In the genomic region with DNA sequence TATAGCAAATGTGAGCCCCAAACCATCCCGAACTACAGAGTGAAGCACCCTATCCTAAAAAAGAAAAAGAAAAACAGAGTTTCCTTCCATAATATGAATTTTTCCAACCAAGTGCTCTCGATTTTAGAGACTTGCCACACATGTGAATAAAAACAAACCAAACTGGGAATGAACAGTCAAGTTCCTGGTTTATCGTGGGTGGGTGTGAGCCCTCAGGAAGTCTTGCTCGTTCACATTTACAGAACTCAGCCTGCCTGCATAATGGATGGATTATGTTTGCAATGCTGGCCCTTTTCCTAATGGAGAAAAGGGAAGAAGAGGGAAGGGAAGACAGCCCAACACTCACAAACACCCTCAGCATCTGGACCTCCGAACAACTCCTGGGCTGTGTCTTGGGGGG, we compare ENCODE assay signal across 23 mouse cellular contexts. TPM values are rescaled to one million over a fixed set of nuclear protein-coding genes. Genes with fewer than 3 reads are reported as not detected.
DNase-seq lines count a peak whose midpoint lies in the region; ATAC-seq and TF ChIP-seq lines count a peak whose summit lies in the region.
"Had no signal": no experiment of that assay in that cellular context is flagged by ENCODE, and none has a peak within 500 bp of the region (broad histone marks: within the 10 kb centered on the region; RNA-seq: fewer than 3 reads in every experiment).

No protein-coding gene starts in this region.

- 0 out of 2 replicates have a peak overlapping the region, but pooled peaks have one; percentile 20 for H3K27ac ChIP-seq in kidney, embryonic 15.5 days
- no peak overlapping the region for H3K27ac ChIP-seq in kidney, embryonic 16.5 days (ENCODE audit: low read length)
- 0 out of 2 replicates have a peak overlapping the region, but pooled peaks have one; percentile 33 for H3K27ac ChIP-seq in neural tube, embryonic 13.5 days (replicated peaks)
- peak overlapping the region; percentile 7; the same call in 1 of the 2 replicates for H3K27ac ChIP-seq in limb, embryonic 14.5 days (replicated peaks; ENCODE audit: low read depth, low read length)
- H3K27ac ChIP-seq: forebrain, embryonic 15.5 days; hindbrain, embryonic 15.5 days; liver, embryonic 13.5 days; midbrain, embryonic 12.5 days had no signal

- H3K9me3 ChIP-seq in kidney, embryonic 15.5 days (replicated peaks) = no peaks in the 10 kb centered on the region
- no peaks in the 10 kb centered on the region for H3K9me3 ChIP-seq in kidney, embryonic 16.5 days (ENCODE audit: low read length)
- H3K9me3 ChIP-seq in neural tube, embryonic 13.5 days = no peaks in the 10 kb centered on the region
- no peaks in the 10 kb centered on the region for H3K9me3 ChIP-seq in limb, embryonic 14.5 days (ENCODE audit: control insufficient read depth, low read length)
- H3K9me3 ChIP-seq: forebrain, embryonic 15.5 days; hindbrain, embryonic 15.5 days; liver, embryonic 13.5 days; midbrain, embryonic 12.5 days had no signal

- no peak for DNase-seq in neural tube, embryonic 10.5 days (ENCODE audit: extremely low spot score, low spot score)
- DNase-seq in limb, embryonic 14.5 days (ENCODE audit: low spot score) = no peak
- no peak for DNase-seq in adrenal gland, adult 18-20 months (ENCODE audit: low spot score in 2 of 2)
- DNase-seq in testis, postnatal 14 days (ENCODE audit: low spot score) = no peak
- DNase-seq: adrenal gland, postnatal 14 days; cerebellum, adult 9-10 months; gastrocnemius, postnatal 14 days; kidney, adult 9 months; kidney, postnatal 36 days; left cerebral cortex, postnatal 4 days; liver, embryonic 13.5 days; right cerebral cortex, postnatal 14 days; thymus, adult 18-20 months; thymus, postnatal 4 days had no signal

- no peak overlapping the region for H3K4me2 ChIP-seq in kidney, embryonic 15.5 days
- no peak overlapping the region for H3K4me2 ChIP-seq in kidney, embryonic 16.5 days (replicated peaks; ENCODE audit: low read depth, low read length)
- H3K4me2 ChIP-seq in neural tube, embryonic 13.5 days = no peak overlapping the region
- H3K4me2 ChIP-seq in limb, embryonic 14.5 days (replicated peaks; ENCODE audit: low read depth, low read length, severe bottlenecking) = no peak overlapping the region
- H3K4me2 ChIP-seq: forebrain, embryonic 15.5 days; hindbrain, embryonic 15.5 days; liver, embryonic 13.5 days; lung, embryonic 14.5 days; midbrain, embryonic 12.5 days had no signal

- H3K36me3 ChIP-seq in kidney, embryonic 15.5 days = no peaks in the 10 kb centered on the region
- no peaks in the 10 kb centered on the region for H3K36me3 ChIP-seq in kidney, embryonic 16.5 days (ENCODE audit: insufficient read depth, low read length)
- no peaks in the 10 kb centered on the region for H3K36me3 ChIP-seq in neural tube, embryonic 13.5 days
- H3K36me3 ChIP-seq in limb, embryonic 14.5 days (ENCODE audit: control insufficient read depth, insufficient read depth, low read length) = no peaks in the 10 kb centered on the region
- H3K36me3 ChIP-seq: forebrain, embryonic 15.5 days; hindbrain, embryonic 15.5 days; liver, embryonic 13.5 days; midbrain, embryonic 12.5 days had no signal

- TF ChIP-seq POLR2A in limb, embryonic 14.5 days (IDR thresholded peaks at IDR 0.05; ENCODE audit: borderline replicate concordance, extremely low read depth, insufficient read depth, insufficient read length) = no peak

- no peak for ATAC-seq in kidney, embryonic 15.5 days (replicated peaks; ENCODE audit: low FRiP score)
- ATAC-seq in kidney, embryonic 16.5 days (ENCODE audit: low FRiP score, low TSS enrichment) = no peak
- ATAC-seq in neural tube, embryonic 13.5 days (ENCODE audit: low read depth) = no peak
- no peak for ATAC-seq in limb, embryonic 14.5 days (ENCODE audit: low FRiP score, low read depth)
- ATAC-seq: activated CD4-positive, CD25-positive, alpha-beta regulatory T cell, adult 4 months; forebrain, embryonic 15.5 days had no signal

- H3K4me1 ChIP-seq in kidney, embryonic 15.5 days = peaks cover 28% of the 10 kb centered on the region
- peaks cover 26% of the 10 kb centered on the region for H3K4me1 ChIP-seq in kidney, embryonic 16.5 days (ENCODE audit: insufficient read depth, low read length)
- no peaks in the 10 kb centered on the region; the same call in 1 of the 2 replicates for H3K4me1 ChIP-seq in neural tube, embryonic 13.5 days (replicated peaks)
- H3K4me1 ChIP-seq in limb, embryonic 14.5 days (ENCODE audit: control insufficient read depth, insufficient read depth, low read length) = peaks cover 4% of the 10 kb centered on the region; the same call in 1 of the 2 replicates
- H3K4me1 ChIP-seq: midbrain, embryonic 12.5 days had no signal

- H3K27me3 ChIP-seq in kidney, embryonic 15.5 days = no peaks in the 10 kb centered on the region
- no peaks in the 10 kb centered on the region for H3K27me3 ChIP-seq in kidney, embryonic 16.5 days (ENCODE audit: insufficient read depth, low read length)
- no peaks in the 10 kb centered on the region for H3K27me3 ChIP-seq in neural tube, embryonic 13.5 days
- no peaks in the 10 kb centered on the region for H3K27me3 ChIP-seq in limb, embryonic 14.5 days (ENCODE audit: control insufficient read depth, insufficient read depth, low read length)
- H3K27me3 ChIP-seq: forebrain, embryonic 15.5 days; hindbrain, embryonic 15.5 days; liver, embryonic 13.5 days; midbrain, embryonic 12.5 days had no signal

- WGBS in kidney, embryonic 15.5 days = 68% methylated on average over 5 of the region's 5 CpGs
- 72% methylated on average over 5 of the region's 5 CpGs for WGBS in kidney, embryonic 16.5 days
- WGBS in neural tube, embryonic 13.5 days = 79% methylated on average over 5 of the region's 5 CpGs
- 73% methylated on average over 5 of the region's 5 CpGs for WGBS in limb, embryonic 14.5 days

- H3K9ac ChIP-seq in kidney, embryonic 15.5 days = no peak overlapping the region
- H3K9ac ChIP-seq in kidney, embryonic 16.5 days (replicated peaks; ENCODE audit: low read length) = no peak overlapping the region
- H3K9ac ChIP-seq in neural tube, embryonic 13.5 days = no peak overlapping the region
- H3K9ac ChIP-seq in limb, embryonic 14.5 days (ENCODE audit: low read depth, low read length, severe bottlenecking) = no peak overlapping the region
- H3K9ac ChIP-seq: forebrain, embryonic 15.5 days; hindbrain, embryonic 15.5 days; liver, embryonic 13.5 days; lung, embryonic 14.5 days; midbrain, embryonic 12.5 days had no signal

- no peak overlapping the region for H3K4me3 ChIP-seq in kidney, embryonic 15.5 days (replicated peaks)
- H3K4me3 ChIP-seq in kidney, embryonic 16.5 days (ENCODE audit: low read length) = no peak overlapping the region
- no peak overlapping the region for H3K4me3 ChIP-seq in neural tube, embryonic 13.5 days
- no peak overlapping the region for H3K4me3 ChIP-seq in limb, embryonic 14.5 days (replicated peaks; ENCODE audit: low read length)
- H3K4me3 ChIP-seq: forebrain, embryonic 15.5 days; hindbrain, embryonic 15.5 days; left cerebral cortex, adult 2 months; liver, embryonic 13.5 days; midbrain, embryonic 12.5 days had no signal

RNA-seq across cellular contexts. Expression of a gene that starts 32.7 kb away (rescaled TPM):
- 51.6 and 52.5 TPM in 2 replicates for polyA plus RNA-seq in kidney, embryonic 15.5 days (2015; fragmentation: Nextera tagmentation; extraction: Ambion mirVana)
- 52.5 and 60.2 TPM in 2 replicates for polyA plus RNA-seq in kidney, embryonic 16.5 days (2015; fragmentation: Nextera tagmentation; extraction: Ambion mirVana)
- 25.4 and 26.6 TPM in 2 replicates for polyA plus RNA-seq in neural tube, embryonic 13.5 days (2015; fragmentation: Nextera tagmentation; extraction: Ambion mirVana)
- polyA plus RNA-seq in limb, embryonic 14.5 days (2012; rRNA removed) = 18.7 and 21.4 TPM in 2 replicates
- polyA plus RNA-seq in limb, embryonic 14.5 days (2014; fragmentation: Nextera tagmentation; extraction: Ambion mirVana) = 33.9 and 42.8 TPM in 2 replicates
- 10 to 100 TPM; 29.7 to 44.1 TPM for total RNA-seq in adrenal gland, adult 18-20 months (2021)
